Mouse (Mus musculus): ENCODE measurements around the gene Babam1.

The Babam1 gene

DNA sequence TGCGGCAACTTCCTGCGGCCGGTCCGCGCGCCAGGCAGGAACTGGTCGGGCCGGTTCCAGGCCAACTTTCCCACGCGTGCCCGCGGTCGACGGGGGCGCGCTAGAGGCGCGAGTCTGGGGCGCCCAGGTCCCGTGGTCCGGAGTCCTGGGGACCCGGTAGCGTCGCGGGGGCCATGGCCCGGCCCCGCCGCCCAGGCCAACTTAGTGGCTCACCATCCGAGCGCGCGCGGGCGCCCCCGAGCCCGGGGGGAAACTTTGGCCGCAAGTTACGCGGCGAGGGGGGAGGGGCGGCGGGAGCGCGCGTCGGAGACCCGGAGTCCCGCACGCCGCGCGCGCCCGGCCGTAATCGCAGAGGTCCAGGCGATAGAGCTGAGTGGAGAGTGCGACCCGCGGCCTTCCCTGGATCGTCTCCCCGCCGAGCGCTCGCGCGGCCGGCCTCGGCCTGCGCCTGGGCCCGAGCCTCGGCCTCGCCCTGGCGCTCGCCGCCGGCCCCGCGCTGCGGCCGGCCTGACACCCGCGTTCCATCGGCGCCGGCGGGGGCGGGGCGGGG is 15.2 kb upstream of the Babam1 start, which contains the start of gene Nr2f6:
Gene Nr2f6, minus strand, starts transcription at position 540 of the 550 bp plus-strand sequence.
- DNase-seq (ENCODE audit: low spot score in 2 of 2): no peak

DNA sequence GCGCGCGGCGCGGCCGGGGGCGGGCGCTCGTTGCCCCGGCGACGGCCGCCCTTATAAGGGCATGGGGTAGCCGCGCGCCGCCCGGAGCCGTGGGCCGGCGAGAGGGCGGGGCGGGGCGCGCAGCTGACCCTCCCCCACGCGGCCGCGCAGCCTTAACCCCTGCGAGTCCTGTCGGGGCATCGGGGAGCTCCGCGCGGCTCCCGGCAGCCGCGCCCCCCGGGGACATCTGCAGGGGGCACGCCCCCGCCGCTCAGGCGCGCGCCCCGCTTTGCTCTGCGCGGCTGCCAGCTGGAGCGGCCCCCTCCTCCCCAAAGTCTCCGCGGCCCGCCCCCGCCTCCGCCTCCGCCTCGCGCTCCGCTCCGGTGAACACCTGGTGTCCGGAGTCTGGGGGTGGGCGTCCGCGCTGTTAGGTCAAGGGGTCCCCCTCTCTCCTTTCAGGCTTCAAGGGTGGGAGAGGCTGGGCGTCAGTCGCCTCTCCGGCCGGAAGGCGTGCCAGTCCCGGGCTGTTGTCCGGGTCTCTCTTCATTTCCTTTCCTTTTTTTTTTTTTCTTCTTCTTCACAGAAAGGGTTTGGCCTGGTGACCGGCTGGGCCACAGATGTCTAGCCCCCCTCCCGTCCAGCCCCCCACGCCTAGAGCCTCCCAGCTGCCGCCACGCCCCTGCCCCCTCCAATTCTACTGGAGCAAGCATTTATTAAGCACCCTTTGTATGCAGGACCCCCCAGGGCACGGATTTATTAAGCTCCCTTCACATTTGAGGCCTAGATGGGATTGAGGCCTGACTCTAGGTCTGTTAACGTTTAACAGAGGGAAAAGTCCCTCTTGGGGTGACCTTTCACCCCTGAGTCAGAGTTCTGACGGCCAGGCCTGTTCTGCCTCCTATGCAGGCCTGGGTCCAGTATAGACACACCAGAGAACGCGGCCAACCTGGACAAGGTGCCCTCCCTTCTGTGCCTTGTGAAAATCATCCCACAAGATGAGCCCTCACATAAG is 14.4 kb upstream of the Babam1 start:
- peak; percentile 66 to 72 for DNase-seq (ENCODE audit: low spot score in 2 of 2)

DNA sequence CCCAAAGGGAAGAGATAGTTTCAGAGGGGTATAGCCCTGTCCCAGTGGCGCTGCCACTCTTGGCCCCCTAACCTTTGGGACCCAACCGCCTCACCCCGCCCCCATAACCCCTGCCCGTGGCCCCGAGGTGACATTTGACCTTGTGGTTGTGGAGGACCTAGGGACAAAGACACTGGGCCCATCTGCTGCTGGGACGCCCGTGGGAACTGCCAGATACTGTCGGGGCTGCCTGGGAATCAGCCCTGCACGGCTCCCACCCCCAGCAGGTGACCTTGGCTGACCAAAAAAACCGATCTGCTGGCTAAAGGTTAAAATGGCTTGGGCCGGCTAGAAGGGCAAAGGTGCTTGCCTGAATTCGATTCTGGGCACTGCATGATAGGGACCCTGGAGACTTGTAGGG is 13.3 kb upstream of the Babam1 start:
- DNase-seq (ENCODE audit: low spot score in 2 of 2): no peak

DNA sequence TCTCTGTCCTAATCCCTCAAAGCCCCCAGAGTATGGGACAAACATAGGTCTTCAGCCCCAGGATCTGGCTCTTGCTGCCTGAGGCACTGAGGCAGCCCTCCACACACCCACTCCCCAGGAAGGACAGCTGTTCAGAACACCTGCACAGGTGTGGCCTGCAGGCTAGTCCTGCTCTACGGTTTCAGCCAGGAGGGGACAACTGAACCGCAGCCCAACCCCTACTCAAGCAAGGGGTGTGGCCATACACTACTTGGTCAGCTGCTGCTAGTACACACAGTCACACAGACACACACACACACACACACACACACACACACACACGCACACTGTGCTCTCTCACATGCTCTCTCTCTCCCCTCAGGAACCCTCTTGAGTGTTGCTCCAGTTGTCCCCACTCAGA is 12.8 kb upstream of the Babam1 start:
- no peak for DNase-seq (ENCODE audit: low spot score in 2 of 2)

DNA sequence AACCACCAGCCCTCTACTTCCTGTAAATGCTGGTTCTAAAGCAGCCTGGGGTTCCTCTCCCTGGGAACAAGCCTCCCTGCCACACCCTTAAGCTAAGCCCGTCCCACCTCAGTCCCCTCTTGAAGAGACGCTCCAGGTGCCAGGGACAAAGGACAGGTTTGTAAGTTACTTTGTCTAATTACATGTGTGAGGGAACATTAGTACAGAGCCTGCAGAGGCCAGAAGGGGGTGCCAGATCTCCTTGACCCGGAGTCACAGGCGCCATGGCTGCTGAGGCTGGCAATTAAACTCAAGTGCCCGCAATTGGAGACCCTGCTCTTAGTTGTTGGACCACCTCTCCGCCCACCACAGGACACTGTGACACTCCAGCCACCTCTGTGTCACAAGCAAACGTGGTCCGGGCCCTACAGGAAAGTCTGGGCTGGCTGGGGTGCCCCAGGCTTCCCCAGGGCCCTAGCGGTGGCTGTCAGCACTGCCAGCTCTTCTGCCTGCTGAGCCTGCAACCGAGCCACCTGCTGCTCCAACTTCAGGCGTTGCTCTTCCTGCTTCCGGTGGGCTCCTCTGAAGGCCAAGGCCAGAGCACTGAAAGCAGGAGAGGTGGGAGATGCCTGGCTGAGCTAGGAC is 11.3 kb upstream of the Babam1 start:
- no peak for DNase-seq (ENCODE audit: low spot score in 2 of 2)

DNA sequence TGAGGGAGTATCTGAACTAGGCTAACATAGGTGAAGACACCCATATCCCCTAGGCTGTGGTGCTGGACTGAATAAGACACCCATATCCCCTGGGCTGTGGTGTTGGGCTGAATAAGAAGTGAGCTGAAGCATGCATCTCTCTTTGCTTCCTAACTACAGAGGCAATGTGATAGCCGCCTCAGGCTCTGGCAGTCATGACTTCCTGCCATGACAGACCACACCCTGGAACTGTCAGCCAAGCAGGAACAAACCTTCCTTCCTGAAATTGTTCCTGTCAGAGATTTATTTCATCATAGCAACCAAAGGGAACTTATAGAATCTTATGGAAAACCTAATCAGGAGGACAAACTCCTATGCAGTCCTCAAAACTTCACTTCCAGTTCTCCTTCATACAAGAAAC is 8.4 kb upstream of the Babam1 start:
- no peak for DNase-seq (ENCODE audit: low spot score in 2 of 2)

DNA sequence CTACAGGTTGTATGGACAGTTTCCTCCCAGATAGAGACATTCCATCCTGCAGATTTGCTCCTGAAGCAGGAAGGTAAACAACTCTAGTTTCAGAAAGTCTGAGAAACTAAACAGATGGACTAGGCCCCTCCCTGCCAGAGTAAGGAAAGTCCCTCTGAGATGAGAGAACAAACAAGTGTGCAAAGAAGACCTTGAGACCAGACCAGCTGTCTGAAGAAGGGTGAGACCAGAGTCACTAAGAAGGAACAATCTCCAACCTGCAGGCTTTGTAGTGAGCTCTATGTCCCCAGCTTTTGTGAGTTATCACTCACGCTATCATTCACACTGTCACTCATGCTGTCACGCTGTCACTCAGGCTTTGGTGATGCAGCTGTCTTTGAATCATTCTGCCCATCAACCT is 5.0 kb upstream of the Babam1 start:
- DNase-seq (ENCODE audit: low spot score in 2 of 2): no peak

DNA sequence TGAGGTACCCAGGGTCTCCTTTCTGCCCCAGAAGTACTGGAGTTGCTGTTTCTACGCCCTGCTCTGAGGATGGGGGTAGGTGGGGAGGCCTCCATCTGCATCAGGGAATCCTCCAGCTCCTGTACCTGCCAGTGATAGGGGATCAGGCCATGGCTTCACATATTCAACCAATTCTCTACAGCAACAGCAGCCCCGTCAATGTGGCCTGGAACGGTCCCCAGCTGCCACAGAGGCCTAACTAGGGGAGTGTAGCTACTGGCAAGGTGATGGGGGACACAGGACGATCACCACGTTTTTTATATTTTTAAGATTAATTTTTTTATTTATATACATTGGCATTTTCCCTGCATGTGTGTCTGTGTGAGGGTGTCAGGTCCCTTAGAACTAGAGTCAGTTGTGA is 4.3 kb upstream of the Babam1 start:
- no peak for DNase-seq (ENCODE audit: low spot score in 2 of 2)

DNA sequence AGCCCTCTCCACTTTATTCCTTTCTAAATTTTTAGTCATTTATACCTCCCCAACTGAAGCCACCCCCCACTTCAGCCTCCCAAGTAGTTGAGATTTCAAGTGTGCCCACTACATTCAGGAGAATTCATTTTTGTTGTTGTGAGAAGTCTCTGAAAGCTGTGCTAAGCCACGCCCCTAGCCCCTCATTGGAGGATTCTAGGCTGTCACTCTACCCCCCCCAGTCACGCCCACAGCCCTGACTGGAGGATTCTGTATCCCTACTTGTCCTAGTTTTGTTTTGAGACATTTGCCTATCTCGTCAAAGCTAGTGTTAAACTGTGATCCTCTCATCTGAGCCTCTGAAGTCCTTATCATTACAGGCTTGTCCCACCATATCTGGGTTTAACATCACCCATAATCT is 3.8 kb upstream of the Babam1 start:
- no peak for DNase-seq (ENCODE audit: low spot score in 2 of 2)

DNA sequence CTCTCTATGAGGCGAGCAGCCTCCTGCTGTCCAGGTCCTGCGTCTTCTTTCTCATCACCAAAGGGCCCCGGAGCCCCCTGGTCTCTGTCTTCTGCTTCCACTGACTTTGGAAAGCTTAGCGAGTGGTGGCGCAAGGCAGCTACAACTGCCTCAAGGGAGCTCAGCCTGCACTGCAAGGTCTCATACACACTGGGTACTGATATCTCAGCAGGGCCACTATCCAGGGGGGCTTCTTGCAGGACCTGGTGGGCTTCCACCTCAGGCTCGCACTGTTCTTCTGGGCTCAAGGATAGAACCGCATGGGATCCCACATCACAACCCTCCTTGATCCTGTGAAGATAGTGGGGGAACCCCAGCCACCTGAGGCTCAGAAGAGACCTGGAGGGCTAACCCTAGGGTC is 2.2 kb upstream of the Babam1 start:
- peak in 1 of 2 experiments; percentile 0 for DNase-seq (ENCODE audit: low spot score in 2 of 2)

DNA sequence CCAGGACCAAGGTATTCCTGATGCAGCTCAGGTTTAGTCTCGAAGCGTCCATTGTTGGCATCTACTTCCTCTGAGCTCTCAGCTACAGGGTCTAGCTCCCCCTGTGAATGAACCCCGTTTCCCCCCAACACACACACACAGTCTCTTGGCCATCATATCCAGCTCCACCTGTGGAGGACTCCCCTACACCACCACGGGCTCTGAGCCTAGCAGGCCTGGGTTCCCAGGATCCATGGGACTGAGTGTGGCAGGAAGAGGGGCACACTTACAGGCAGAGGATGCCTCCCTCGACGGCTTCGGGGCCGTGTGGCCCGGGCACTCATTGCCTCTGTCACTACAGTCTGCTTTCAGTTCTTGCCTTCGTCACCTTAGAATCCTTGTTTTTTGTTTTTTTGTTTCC is 1.6 kb upstream of the Babam1 start:
- no peak for DNase-seq (ENCODE audit: low spot score in 2 of 2)

DNA sequence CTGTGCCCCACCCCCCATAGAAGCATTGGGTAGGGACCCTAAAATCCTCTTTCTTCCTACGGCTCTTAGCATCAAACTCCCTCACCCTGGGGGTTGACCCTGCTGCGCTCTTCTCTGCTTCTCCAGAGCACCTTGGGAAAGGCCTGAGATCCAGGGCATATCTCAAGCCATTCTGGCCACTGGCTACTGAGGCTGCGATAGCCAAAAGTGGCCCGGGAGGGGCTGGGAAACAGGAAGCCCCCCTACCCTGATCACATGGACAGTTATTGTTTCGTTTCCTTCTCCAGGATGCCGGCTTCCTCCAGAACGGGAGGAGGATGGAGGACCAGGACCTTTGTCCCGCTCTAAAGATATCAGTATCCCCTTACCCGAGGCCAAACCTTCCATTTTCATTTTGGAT is 1.0 kb upstream of the Babam1 start, which contains the start of gene Ushbp1:
Gene Ushbp1, minus strand, starts transcription at position 174 of the 400 bp plus-strand sequence.
- no peak for DNase-seq (ENCODE audit: low spot score in 2 of 2)

DNA sequence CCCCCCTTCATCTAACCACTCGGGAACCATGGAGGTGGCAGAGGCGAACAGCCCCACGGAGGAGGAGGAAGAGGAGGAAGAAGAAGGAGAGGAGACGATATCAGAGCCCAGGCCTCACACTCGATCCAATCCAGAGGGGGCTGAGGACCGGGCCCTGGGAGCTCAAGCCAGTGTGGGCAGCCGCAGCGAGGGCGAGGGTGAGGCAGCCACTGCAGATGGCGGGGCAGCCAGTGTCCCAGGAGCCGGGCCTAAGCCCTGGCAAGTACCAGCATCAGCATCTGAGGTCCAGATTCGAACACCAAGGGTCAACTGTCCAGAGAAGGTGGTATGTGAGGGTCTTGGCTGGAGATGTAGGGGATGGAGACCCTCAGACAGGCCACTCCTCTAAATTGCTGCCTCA is 1.0 kb downstream of the Babam1 start:
- no peak for DNase-seq (ENCODE audit: low spot score in 2 of 2)

DNA sequence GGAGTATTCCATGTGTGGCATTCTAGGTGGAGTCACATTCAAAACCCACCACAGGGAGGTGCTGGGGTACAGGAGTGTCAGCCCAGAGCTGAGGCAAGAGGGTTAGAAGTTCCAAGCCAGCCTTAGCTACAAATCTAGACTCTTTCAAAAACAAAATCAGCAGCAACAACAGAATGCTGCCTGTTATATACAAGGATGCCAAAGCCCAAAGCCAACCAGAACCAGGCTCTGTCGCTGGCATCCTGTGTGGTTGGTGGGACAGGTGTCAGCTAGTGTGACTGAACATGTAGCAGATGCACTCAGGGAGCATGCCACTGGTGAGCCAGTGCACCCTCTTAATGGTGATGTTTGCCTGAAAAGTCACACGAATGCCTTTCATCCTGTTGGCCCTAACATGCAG is 4.2 kb downstream of the Babam1 start:
- DNase-seq (ENCODE audit: low spot score in 2 of 2): no peak

DNA sequence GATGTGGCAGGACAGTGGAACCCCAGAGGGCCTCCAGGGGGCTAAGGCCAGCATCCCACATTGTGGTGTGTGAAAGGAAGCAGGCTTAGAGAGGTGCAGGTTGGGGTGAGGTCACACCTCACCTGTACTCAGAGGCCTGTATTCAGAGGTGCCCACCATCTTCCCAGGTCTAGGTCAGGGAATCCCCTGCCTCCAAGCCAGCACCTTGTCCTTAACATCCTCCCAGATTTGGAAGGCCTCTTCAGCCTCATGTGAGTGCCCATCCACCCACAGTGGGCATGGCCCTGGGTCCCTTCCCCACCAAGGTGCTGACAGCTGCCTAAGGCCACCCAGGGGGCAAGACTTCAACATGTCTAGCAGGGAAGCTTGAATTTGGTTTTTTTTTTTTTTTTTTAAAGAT is 4.8 kb downstream of the Babam1 start:
- no peak for DNase-seq (ENCODE audit: low spot score in 2 of 2)

DNA sequence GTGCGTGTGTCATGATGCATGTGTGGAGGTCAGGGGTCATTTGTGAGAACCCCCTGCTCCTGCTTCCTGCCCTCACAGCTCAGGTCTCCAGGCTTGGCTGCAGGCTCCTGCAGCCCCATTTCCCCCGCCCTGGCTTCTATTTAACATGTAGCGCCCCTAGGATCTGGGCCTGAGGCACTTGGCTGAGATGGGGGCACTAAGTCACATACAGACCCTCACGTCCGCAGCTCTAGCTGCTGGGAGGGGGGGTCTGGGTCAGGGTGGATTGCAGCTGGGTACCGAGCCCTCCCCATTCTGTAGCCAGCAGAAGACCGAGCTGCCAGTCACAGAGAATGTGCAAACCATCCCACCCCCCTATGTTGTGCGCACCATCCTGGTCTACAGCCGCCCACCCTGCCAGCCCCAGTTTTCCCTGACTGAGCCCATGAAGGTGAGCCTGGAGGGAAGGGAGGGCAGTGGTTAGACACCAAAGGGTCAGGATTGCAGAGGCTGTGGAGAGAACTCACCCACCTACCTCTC is 5.8 kb downstream of the Babam1 start:
- no peak for DNase-seq (ENCODE audit: low spot score in 2 of 2)

DNA sequence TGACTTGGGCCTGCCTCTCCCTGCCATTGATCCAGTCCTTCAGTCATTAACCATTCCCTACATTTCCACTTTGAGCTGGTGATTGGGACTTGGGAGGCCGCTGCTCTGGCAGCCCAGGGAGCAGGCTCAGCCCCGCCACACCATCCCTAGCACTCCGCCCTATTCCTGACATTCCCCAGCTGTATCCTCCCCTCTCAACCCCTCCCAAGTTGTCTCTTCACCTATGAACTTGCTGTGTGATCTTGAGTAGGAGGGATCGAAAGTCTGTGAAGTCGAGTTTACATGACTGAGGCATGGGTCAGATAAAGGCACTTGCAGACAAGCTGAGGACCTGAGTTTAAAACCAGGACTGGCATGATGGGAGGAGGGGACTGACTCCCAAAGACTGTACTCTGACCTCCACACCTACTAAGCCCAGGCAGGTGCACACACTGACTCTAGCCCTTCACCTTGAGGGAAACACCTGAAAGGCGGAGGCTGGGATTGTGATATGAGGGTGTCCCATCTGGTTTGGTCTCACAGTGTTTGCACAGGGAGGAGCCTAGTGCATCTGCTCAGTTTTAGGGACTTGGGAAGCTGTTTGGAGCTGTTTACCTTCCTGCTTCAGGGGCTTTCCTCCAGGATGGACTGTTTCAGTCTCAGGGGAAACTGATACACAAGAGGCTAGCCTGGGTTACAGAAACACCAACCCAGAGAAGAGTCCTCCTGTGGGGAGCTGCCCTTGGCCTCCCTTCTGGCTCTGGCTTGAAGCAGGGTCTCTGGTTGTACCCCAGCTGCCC is 6.6 kb downstream of the Babam1 start:
- DNase-seq (ENCODE audit: low spot score in 2 of 2): no peak

DNA sequence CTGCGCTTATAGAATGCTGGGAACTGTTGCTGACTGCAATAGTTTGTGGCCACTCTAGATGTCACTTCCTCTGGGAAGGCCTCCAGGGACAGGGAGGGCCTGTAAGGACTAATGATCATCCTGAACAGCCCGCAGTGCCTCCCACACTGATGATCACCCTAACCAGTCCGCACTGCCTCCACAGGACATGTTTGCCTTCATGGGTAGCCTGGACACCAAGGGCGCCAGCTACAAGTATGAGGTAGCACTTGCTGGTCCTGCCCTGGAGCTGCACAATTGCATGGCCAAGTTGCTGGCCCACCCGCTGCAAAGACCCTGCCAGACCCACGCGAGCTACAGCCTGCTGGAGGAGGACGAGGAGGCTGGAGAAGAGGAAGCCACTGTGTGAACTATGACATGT is 7.3 kb downstream of the Babam1 start:
- DNase-seq (ENCODE audit: low spot score in 2 of 2): no peak

DNA sequence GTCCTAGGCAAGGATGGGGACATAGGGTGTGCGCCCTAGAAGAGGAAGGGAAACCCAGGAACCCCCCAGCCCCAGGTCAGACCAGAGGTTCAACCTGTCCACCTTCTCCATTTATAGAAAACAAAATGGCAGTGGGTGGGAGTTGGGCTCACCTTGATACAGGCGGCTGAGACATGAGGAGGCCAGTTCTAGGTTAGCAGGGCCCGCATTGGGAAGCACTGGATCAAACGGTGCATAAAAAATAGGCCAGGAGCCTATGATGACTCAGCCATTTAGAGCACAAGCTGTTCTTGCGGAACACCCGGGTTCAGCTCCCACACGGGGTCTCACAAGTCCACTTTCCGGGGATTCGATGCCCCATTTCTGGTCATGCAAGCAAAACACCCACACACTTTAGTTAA is 8.3 kb downstream of the Babam1 start:
- no peak for DNase-seq (ENCODE audit: low spot score in 2 of 2)

DNA sequence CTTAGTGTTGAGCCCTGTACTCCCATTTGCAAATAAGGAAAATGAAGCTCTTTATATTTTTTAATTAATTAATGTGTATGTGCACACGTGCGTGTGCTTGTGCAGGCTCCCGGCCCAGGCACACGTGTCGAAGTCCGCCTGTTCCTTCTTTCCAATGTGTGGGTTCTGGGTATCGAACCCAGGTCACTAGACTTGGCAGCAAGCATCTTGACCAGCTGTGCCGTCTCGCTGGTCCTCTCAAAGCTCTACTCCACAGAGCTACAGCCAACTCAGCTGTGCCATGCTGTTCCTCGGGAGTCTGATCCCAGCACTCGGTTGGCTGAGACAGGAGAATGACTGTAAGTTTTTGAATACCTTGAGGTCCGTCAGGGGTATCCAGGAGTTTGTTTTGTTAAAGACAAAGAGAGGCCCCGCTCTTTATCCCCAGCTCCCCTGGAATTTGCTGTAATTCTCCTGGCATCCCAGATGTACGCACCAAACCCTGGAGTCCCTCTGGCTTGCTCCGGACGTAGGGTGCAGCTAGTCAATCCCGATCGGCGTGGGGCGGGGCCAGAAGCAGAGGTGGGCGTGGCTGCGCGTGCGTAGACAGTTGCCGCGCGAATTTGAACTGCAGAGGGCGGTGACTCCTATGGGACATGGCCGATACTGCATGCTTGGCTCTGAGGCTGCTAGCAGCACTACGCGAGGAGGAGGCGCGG is 8.9 kb downstream of the Babam1 start, which contains the start of gene Ankle1:
Gene Ankle1, plus strand, starts transcription at position 610 of the 698 bp plus-strand sequence.
- DNase-seq (ENCODE audit: low spot score in 2 of 2): peak; percentile 84 to 87
